Mouse (Mus musculus) adrenal gland, postnatal 14 days (tissue): ENCODE data around the gene Smarcb1. TPM values are rescaled to one million over a fixed set of nuclear protein-coding genes. Genes with fewer than 3 reads are reported as not detected.

Experiments used
- DNase-seq: peaks from one replicate; pipeline ENCODE4 v3.0.0; 2021; ENCODE audit warnings: mixed read lengths
- long read RNA-seq, 2 experiments: library from polyadenylated mRNA; stranded (forward); transcript quantifications; one replicate each; pipeline ENCODE4 v2.0.0; 2021
- total RNA-seq: library from RNA; stranded (reverse); gene quantifications from 2 replicates; pipeline ENCODE4 v1.2.3, GENCODE M21; 2021

Gene Smarcb1
- total RNA-seq = 75.0 and 79.3 TPM in 2 replicates
- long read RNA-seq, experiment 1, transcript Smarcb1-202 (9 exons, 1,622 nt) = minor isoform, 58 of 138 reads
- long read RNA-seq, experiment 1, transcript Smarcb1-201 (9 exons, 1,660 nt) = major isoform, 71 of 138 reads
- long read RNA-seq, experiment 1, partial matches to known transcripts = 6 of 138 reads
- long read RNA-seq, experiment 1, other reads (novel, unspliced or antisense) = 3 of 138 reads
- long read RNA-seq, experiment 2, transcript Smarcb1-202 (9 exons, 1,622 nt) = minor isoform, 25 of 97 reads
- long read RNA-seq, experiment 2, transcript Smarcb1-201 (9 exons, 1,660 nt) = major isoform, 62 of 97 reads
- long read RNA-seq, experiment 2, partial matches to known transcripts = 7 of 97 reads
- long read RNA-seq, experiment 2, other reads (novel, unspliced or antisense) = 3 of 97 reads

DNA sequence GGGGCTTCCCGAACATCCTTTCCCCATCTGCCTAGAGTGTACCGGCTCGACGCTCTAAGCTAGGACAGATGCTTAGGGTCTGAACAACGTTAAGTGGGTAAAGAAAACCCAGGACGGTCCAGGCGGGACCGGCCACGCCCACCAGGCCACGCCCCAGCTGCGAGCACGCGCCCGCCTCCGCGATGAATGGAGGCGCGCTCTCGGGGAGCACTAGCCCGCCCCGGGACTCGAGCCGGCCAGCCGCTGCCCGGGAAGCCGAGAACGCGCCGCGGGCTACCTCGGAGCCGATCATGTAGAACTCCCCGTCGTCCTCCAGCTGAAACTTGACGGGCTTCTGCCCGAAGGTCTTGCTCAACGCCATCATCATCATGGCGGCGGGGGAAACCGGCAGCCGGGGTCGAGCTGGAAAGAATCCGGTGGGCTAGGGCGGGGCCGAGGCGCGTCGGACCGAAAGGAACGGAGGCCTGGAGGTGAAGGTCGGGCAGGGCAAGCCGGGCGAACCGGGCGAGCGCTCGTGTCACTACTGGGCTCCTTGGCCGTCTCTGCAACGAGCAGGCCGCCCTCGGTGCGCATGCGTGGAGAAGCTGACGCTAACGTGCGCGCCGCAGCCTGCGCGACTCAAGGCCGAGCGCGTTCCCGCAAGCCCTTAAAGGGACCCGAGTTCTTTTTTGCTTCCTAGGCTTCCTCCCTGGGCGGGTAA lies at the start of gene Smarcb1:
Gene Smarcb1, minus strand, starts transcription at position 592 of the 700 bp plus-strand sequence.
- peak; percentile 96 for DNase-seq

DNA sequence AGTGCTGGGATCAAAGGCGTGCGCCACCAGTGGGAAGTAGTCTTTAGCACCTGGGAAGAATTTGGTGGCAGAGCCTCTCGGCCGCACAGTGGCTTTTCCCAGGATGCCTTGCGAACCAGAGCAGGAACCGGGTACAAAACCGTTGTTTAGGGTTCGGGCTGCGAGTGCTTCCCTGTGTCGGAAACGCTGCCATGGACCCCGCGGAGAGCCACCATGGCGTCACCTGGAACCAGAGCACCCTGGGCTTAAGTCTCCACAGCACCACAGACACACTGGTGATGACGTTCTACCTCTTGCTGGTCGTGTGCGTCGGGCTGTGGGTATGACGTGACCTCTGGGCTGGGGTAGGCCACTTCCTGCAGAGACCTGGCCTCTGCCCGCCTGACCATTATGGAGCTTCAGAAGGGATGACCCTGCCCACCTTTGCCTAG lies 33.0 kb upstream of the Smarcb1 start, which contains the start of gene Gm5134:
Gene Gm5134, plus strand, starts transcription at position 134 of the 431 bp plus-strand sequence.
- no peak for DNase-seq

DNA sequence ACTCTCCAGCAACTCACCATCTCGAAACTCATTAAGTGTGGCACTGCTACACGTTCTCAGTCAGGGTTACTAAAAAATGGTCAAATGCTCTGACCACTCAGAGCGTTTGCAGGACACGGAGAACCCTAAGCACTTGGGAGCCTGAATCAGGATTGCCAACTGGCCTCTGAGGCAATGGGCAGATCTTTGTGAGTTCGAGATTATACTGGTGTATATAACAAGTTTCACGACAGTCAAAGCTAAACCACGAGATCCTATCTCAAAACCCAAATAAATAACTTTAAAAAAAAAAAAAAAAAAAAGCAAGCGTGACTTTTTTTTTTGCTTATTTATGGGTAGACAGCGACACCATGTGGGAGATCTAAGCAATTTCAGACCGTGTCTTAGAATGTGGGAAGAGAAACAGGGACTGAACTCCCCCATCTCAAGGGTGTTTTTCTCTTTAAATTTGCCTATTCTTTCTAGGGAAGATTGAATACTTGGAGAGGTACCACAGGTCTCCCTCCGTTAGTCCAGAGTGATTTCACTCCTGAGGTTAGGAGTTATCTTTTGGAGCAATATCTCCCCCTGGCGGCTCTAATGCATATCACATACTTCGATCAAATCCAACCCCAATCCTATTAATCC lies 30.1 kb upstream of the Smarcb1 start:
- DNase-seq = peak; percentile 57

DNA sequence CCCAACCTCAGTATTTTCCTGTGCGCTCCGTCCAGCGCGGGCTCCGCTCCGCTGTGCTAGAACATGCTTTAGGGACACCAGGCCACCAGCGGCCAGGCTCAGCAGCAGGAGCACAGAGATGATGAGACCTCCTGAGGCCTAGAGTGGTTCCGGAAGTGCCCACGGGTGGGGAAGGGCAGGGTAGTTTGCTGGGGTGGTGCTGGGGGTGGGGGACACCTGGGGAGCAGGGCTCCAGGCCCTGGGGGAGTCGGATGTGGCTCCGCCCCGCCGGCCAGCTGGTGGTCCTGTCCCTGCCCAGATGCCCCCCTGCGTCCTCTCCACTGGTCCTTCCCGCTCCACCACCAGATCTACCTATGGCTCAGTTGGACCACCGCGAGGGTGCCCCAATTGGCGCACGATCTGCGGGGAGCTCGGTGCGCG lies 29.4 kb upstream of the Smarcb1 start:
- DNase-seq = peak; percentile 71

DNA sequence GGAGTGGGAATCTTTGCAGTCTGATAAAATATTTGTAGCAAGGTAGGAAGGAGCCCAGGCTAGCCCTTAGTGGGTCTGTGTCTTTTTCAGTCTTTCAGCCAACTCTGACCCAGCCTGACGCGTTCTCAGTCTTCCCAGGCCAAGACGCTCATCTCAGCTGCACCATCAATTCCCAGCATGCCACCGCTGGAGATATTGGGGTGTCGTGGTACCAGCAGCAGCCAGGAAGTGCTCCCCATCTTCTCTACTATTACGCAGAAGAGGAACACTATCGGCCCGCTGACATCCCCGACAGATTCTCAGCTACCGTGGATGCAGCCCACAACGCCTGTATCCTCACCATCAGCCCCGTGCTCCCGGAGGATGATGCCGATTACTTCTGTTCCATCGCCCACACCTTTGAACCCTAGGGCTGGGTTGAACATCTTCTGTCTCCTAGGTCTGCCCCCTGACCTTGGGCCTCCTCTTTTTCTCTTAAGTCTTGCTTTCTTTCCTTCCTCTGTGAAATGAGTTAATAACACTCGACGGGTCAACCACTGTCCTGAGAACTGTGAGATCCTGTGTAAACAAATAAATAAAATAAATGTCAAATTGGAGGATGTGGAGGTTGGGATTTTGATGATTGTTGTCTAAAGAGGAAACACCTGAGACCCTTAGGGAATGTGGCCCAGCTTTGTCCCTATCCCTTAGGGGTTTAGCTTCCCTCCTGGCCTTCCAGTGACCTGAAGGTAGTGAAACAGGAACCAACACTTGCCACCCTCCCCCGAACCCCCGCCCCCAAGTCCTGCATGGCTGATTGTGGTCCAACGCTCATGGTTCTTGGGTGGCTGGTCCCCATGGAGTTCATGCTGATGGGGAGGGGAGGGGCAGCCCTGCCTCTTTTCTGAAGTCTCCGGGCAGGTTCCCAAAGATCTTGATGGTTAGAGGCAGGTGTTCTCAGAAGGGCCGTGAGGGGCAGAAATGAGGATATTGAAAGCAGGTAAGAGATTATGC lies 27.9 kb upstream of the Smarcb1 start:
- no peak for DNase-seq

DNA sequence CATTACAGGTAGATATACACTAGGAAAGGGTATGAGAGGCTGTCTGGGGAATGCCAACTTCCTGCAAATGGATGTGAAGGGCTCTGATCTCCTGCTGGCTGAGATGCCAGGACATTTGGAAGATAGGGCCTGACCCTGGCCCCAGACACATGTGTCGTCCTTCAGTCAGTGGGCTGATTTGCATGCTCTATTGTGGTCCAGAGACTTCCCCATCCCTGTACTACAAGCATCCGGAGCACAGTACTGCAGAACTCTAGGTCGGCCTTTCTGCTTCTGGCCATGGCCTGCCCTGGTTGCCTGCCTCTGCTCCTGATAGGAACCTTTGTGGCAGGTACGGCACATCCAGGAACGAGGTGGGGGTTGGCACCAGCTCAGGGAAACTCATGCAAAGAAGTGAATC lies 26.7 kb upstream of the Smarcb1 start:
- DNase-seq = no peak

DNA sequence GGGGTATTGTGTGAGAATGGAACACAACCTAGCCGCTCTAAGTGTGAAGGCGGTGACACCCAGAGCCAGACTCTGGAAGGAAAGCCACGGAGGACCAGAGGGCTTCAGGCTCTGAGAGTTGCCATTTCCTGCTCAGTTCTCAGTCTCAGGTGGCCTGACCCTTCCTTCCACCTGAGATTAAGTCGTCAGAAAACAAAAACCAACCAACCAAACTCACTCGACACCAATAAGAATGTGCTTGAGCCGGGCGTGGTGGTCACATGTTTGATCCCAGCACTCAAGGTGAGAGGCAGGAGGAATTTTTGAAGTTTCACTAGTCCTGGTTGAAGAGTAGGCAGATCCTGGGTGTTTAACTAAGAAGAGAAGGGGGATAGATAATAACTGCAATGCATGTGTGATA lies 24.5 kb upstream of the Smarcb1 start:
- DNase-seq = no peak

DNA sequence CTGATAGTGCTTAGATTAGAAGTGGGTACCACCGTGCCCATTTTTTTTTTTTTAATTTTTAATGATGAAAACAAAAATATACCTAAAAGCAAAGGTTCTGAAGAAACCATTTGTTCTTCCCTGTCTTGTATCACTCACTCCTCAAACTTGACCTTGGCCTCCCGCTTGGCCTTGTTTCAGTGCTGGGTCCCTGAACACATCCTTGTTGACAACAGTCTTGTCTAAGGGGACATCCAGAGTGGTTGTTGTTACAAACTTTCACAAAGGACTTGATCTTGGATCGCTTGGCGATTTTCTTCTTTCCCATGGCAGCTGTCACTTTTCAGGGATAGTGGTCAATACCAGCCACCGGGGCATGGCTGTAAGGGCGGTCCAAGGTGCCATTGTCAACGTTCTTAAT lies 23.8 kb upstream of the Smarcb1 start:
- DNase-seq = no peak

DNA sequence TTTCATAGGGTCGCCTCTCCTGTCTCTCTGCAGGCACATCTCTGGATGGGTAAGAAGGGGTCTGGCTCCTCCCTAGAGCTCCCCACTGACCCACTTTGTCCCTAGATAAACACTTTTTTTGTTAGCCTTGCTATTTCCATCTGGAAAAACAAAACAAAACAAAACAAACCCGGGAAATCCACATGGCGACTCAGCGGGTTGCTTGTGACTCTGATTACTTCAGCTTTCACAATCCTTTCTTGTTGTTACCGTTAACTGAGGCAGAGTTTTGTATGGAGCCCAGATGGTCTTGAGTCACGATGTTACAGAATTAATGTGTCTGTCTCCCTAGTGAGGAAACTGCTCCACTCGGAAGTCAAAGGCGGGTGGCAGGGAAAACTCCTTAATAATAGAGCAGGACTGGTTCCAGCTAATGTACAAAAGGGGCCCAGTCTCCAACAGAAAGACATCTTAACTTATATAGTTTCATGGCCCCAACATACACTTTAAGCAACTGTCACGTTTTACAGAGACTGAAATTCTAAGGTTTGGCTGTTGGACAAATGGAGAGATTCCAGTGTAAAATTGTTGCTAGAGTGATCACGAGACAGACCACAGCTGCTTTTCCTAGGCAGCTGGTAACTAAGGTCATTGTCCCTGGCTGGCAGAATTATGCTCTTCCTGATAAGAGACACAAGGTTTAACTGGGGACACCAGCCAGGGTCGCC lies 22.8 kb upstream of the Smarcb1 start:
- peak; percentile 64 for DNase-seq

DNA sequence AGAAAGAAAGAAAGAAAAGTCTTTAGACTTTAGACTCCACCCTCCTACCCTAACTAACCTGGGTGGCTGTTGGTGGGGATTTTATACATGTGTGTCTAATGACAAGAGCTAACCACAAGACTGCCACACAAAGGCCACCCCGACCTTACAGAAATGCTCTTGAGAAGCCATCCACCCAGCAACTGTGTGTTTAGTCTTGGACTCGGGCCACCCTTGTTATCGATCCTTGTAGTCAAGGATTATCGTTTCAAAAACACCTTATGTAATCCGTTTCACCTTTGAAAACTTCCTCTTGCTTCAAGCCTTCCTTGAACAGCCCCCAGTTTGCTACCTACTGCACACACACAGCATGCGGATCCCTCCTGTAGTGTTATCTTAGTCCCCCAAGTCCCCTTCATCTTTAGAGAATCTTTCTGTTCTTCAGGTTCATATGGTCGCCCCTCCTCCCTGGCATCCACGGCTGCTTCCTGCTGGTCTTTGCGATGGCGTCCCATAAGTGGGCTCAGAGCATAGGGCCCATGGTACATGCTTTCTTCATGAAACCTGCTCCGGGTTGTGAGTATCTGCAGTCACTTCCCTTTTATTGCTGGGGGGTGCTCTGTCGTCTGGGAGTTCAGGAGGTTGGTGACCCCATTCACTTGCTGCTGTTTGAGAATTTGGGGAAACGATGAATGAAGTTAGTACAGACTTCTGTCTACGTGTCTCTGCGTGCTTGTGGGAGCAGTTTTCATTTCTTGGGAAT lies 21.5 kb upstream of the Smarcb1 start, which contains the start of gene Vpreb3:
Gene Vpreb3, plus strand, starts transcription at position 322 of the 742 bp plus-strand sequence.
- DNase-seq = no peak

DNA sequence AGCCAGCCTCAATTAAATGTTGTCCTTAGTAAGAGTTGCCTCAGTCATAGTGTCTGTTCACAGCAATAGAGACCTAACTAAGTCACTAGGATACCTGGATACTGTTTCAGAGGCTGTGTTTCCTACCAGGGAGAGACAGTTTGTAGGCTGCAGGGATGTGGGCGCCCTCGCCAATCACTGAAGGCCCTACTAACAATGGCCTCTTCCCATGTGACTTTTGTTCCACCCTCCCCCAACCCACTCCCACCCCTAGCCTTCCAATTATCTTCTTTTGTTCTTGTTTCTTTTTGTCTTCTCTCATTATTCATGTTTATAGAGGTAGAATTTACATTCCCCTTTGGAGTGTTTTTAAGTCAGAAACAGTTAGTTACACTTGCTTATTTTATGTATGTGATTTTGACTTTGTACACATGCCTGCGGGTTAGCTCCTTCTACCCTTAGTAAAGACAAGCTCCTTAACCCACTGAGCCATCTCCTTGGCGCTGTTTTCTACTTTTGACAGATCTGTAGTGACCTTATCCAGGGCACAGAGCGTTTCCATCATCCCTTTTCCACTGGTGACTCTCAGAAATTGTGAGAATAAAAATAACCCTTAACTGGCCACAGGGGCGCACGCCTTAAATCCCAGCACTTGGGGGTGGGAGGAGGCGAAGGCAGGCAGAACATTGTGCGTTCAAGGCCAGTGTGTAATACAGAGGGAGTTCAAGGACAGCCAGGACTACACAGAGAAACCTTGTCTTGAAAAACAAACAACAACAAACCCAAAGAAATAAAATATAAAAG lies 19.8 kb upstream of the Smarcb1 start:
- DNase-seq = no peak

DNA sequence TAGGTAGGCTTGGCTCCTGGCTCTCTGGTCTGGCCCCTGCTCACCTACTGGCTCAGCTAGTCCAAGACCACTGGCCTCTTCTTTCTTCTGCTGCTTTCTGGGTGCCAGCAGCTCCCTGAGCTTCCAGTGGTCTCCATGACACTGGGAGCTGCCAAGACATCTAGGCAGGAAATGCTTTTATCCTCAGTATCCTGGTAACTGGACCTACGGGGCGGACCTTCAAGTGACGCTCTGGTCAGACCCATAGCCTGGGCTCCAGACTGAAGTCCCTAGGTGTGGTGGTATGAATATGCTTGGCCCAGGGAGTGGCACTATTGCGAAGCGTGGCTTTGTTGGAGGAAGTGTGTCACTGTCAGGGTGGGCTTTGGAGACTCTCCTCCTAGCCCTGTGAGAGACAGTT lies 19.1 kb upstream of the Smarcb1 start, which contains the start of gene Gm867:
Gene Gm867, minus strand, starts transcription at position 153 of the 400 bp plus-strand sequence.
- no peak for DNase-seq

DNA sequence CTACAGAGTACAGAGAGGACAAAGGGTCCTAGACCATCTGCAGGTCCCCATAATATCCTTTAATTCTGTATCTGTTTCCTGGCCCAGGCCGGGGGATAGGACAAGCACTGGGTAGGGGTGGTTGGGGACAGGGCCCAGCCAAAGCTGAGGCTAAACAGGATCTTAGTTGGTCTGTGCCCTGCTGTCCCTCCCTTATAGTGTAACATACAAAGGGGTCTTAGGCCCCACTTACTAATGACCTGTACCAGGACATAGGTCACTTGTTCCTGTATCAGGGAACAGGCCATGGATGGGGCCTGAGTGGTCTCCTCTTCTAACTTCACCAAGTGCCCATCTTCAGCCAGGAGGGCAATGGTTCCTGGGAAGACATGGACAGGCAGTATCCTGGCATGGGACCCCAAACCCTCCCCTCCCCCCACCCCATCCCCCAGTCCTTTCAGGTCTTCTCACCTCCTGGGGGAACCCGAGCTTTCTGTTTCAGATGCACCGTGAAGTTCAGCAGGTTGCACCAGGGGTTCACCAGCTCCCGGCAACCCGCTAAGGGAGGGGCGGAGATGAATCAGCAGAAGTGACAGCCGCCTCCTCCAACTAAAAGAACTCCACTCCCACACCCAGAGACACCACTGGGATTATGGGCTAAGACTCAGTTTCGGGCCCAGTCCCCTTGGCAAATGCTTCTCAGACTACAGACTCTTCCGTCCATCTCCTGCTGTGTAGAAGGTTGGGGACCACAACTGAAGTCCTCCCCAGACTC lies 18.2 kb upstream of the Smarcb1 start:
- no peak for DNase-seq

DNA sequence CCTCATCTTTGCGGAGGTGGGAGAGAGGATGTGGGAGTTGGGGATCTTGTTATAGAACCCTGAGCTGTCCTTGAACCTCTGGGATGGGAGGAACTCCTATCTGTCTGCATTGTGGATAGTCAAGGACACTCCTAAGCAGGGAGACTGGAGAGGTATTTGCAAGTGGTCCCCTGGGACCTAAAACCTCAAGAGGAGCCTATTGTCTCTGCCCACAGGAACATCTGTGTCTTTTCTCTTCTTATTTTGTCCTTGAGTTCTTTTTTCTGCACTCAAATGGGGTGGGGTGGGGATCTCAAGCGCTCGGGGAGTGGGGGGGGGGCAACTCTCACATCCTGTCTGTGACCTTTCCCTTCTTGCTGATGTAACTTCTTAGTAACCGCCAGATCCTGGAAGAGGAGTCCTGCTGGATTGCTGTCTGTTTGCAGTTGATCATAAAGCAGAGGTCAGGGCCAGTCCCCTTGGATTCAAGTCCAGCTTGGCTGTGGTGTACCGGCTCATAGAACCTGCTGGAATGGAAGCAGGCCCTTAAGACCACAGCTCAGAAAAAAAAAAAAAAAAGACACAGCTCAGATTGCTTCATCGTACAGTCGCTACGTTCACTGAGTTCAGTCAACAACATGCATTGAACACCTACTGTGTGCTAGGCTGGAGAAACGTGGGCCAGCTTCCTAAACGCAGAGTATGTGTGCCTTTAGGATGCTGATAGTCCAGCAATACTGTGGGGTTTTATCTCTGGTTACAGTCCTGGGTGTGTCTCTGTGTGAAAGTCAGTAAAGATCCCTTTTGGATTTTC lies 16.6 kb upstream of the Smarcb1 start:
- DNase-seq = peak; percentile 71

DNA sequence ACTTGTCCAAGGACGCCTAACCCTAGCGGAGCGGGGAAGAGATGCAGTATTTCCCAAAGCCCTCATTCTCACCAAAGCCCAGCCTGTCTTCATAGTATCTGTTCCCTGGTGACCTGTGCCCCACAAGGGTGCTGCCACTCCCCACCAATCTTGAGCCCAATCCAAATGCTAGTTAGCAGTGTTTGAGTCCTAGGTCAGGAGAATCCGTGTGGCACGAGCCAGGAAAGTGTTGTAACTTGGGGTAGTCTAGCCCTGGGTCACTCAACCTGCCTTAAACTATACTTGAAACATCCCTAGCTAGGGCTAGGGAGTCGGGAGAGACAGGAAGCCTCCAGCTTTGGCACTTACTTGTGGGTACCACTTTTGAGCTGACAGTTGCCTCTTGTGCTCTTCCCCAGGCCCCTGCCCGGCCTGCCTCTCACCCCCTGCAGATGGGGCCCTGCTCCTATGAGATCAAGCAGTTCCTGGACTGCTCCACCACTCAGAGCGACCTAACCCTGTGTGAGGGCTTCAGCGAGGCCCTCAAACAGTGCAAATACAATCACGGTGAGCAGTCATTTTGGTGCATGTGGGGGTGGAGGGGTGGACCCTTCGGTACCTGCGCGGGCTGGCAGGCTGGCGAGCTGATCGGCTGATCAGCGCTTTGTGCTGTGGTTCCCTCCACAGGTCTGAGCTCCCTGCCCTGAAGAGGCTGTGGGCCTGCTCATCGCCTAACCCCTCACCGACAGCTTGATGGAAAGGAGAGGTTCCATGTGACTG lies 15.7 kb upstream of the Smarcb1 start:
- DNase-seq = peak; percentile 54

DNA sequence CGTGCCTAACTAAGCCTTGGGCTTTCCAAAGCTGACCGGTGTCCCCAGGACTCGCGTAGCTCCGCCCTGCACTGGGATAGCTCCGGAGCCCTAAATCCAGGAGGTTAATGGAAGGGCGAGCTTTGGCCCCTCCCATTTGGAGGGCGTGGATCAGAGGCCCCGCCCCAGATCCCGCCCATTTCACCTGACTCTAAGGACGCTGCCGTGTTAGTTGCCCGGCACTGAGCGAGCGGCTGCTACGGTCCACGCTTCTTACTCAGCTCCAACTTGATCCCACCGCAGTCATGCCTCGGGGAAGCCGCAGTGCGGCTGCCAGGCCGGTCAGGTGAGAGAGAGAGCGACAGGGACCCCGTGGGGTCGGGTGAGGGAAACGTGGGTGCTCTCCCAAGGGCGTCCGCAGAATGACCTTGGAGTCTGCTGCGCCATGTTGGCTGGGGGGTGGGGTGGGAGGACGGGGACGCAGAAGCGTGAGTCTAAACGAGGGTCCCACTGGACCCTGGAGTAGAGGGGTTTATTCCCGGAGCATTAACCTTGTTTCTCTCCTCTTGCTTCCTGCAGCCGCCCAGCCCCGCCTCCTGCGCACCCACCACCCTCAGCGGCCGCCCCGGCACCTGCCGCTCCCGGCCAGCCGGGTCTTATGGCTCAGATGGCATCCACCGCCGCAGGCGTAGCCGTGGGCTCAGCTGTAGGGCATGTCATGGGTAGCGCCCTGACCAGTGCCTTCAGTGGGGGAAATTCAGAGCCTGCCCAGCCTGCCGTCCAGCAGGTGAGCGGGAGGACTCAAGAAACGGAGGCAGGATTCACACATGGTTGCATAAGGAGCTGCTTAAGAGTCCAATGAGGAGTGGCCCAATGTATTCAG lies 14.5 kb upstream of the Smarcb1 start, which contains the start of gene Mmp11:
Gene Mmp11, minus strand, starts transcription at position 817 of the 862 bp plus-strand sequence.
- DNase-seq = peak; percentile 90
